Mouse (Mus musculus) CD4-positive, CD25-positive, alpha-beta regulatory T cell, adult 9 weeks (primary cell): ENCODE results near the gene Tmbim1. TPM values are rescaled to one million over a fixed set of nuclear protein-coding genes. Genes with fewer than 3 reads are reported as not detected.

Experiments used
- polyA plus RNA-seq: library from polyadenylated mRNA; unstranded; fragments of 100-300 nt; shearing (Covaris generic); gene quantifications from one replicate; pipeline ENCODE4 v1.2.1, GENCODE M21; 2017

Tmbim1 gene
- 18.2 TPM for polyA plus RNA-seq

DNA sequence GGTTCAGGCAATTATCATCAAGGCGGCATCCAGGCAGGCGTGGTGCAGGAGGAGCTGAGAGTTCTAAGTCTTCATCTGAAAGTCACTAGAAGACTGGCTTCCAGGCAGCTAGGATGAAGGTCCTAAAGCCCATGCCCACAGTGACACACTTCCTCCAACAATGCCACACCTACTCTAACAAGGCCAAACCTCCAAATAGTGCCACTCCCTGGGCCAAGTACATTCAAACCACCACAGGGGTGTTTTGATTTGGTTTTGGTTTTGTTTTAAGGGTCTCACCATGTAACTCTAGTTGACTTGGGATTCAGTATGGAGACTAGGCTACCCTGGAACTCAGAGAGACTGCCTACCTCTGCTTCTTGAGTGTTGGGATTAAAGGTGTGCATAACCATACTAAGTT is at the start of gene Tmbim1:
Gene Tmbim1 (minus strand): TSS at position 101 of the 400 bp plus-strand sequence.

DNA sequence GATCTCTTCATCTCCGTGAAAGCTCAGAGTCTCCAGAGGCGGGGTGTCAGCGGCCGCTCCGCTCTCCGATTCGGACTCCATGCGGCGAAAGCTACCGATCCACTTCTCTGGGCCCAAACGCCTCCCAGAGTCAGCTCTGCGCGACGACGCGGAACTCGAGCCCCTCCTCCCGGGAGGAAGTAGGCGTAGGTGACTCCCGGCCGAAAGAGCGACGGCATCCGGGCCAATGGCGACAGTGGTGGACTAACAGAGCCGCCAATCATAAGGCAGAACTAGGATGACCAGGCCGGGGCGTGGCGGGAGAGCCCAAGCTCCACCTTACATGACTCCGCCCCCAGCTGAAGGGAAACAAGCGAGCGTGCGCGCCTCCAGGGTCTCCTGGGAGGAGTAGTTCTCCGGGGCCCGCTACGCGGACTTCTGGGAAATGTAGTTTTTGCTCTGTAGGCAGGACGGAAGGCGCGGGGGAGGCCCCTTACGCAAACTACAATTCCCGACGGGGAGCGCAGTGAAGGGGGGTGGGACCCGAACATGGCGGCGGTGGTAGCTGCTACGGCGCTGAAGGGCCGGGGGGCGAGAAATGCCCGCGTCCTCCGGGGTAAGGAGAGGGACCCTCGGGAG is 20.8 kb downstream of the Tmbim1 start, which contains the start of the genes Aamp and Pnkd:
Gene Aamp (minus strand): TSS at position 196 of the 618 bp plus-strand sequence.
Gene Pnkd (plus strand): TSS at position 388 of the 618 bp plus-strand sequence.

DNA sequence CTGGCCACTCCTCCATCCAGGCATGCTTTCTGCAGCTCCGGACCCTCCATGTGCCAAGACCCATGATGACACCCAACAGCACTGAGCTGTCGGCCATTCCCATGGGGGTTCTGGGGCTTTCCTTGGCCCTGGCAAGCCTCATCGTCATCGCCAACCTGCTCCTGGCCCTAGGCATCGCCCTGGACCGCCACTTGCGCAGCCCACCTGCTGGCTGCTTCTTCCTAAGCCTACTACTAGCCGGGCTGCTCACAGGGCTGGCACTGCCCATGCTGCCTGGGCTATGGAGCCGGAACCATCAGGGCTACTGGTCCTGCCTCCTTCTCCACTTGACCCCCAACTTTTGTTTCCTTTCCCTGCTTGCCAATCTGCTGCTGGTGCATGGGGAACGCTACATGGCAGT is 26.9 kb downstream of the Tmbim1 start, which contains the start of gene Gpbar1:
Gene Gpbar1 (plus strand): TSS at position 13 of the 400 bp plus-strand sequence.

Other genes starting within 250 kb of the Tmbim1 start
- 39.3 TPM for gene Tns1, start 181.2 kb downstream of the Tmbim1 start, polyA plus RNA-seq
- gene Rufy4, start 180.1 kb downstream of the Tmbim1 start, polyA plus RNA-seq = not detected
- gene Cxcr2, start 151.6 kb downstream of the Tmbim1 start, polyA plus RNA-seq = not detected
- not detected for gene Cxcr1, start 111.0 kb downstream of the Tmbim1 start, polyA plus RNA-seq
- gene Arpc2, start 69.5 kb downstream of the Tmbim1 start, polyA plus RNA-seq = 833 TPM
- 1.0 TPM for gene Gpbar1, start 27.1 kb downstream of the Tmbim1 start, polyA plus RNA-seq
- 272 TPM for gene Aamp, start 20.9 kb downstream of the Tmbim1 start, polyA plus RNA-seq
- gene Pnkd, start 20.7 kb downstream of the Tmbim1 start, polyA plus RNA-seq = 94.0 TPM
- 0.15 TPM for gene Catip, start 56.5 kb upstream of the Tmbim1 start, polyA plus RNA-seq
- gene Slc11a1, start 69.6 kb upstream of the Tmbim1 start, polyA plus RNA-seq = 2.0 TPM
- 8.3 TPM for gene Ctdsp1, start 85.9 kb upstream of the Tmbim1 start, polyA plus RNA-seq
- gene Vil1, start 103.8 kb upstream of the Tmbim1 start, polyA plus RNA-seq = 0.24 TPM
- gene Cnot9, start 200.4 kb upstream of the Tmbim1 start, polyA plus RNA-seq = 37.2 TPM
- 0.65 TPM for gene Plcd4, start 237.3 kb upstream of the Tmbim1 start, polyA plus RNA-seq
- gene Usp37, start 238.7 kb upstream of the Tmbim1 start, polyA plus RNA-seq = 21.0 TPM